Mouse (Mus musculus): ENCODE results near the gene Hspa1a.
"Not testable (repeated sequence)": the region's sequence is repeated elsewhere in the genome, so short reads cannot be mapped to it uniquely, and the experiment has no call there.

GRCm38 (mm10) chr17:34958734-34959129 lies 13.2 kb downstream of the Hspa1a start:
- TF ChIP-seq GATA1, TAL1 (IDR thresholded peaks at IDR 0.05; ENCODE audit: low read length): not testable (repeated sequence)
